Mouse (Mus musculus) embryonic stem cell, embryonic (primary cell): Measurements from ENCODE around the gene Tbx3.

ENCODE experiments used
- CTCF ChIA-PET, 4 experiments: fragments of 300-600 bp in 2 of 4; fragments of 350-600 bp in 2 of 4; sonication (Branson Sonifier 250); formaldehyde crosslinking; loops; one replicate each; lab custom pipeline; 2022; ENCODE audit warnings: inconsistent platforms in 2 of 4; lab: Charles Lee
- POLR2A ChIA-PET, 4 experiments: fragments of 300-600 bp in 2 of 4; fragments of 350-600 bp in 2 of 4; sonication (Branson Sonifier 250); formaldehyde crosslinking; loops; one replicate each; lab custom pipeline; 2022; ENCODE audit warnings: antibody characterized with exemption in 4 of 4, inconsistent platforms in 1 of 4; lab: Charles Lee

Gene Tbx3

GRCm38 (mm10) chr5:119704900-119705299 is 34.4 kb downstream of the Tbx3 start:
- CTCF ChIA-PET, result interaction anchor here (0.6 to 7.2 kb wide), 36 partner anchors 7 to 1725 kb away, joined by 3 to 50 read pairs (median 4); partner anchors contain the start of gene Tbx3 (in 1 of the 4)
- POLR2A ChIA-PET, result interaction anchor here (0.5 to 11.4 kb wide), 38 partner anchors 8 to 1298 kb away, joined by 3 to 187 read pairs (median 4); partner anchors contain the start of gene Tbx3 (in 2 of the 4)

DNA sequence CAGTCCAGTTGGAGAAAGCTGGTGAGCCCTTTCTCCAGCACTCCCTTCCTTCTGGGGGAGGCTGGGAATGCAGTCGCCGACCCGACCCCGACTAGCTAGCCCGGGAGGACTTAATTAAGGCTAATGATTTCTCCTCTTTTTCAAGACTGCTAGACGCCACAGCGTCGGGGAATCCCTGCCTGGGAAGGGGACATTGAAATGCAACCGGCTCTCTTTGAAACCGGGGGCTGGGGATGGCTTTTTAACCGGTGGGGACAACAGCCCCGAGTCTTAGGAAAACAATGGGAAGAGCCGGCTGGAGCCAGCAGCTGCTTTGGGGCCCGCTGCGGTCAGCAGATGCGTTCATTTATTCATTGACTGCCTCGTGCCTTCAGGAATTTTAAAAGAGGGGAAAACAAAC is 36.0 kb downstream of the Tbx3 start:
- ChIA-PET CTCF (interaction anchor here in 3 of 4 experiments (0.6 to 7.2 kb wide), 6 partner anchors 14 to 1170 kb away, joined by 3 to 50 read pairs (median 4); no protein-coding TSS in a partner anchor), POLR2A (interaction anchor here in 3 of 4 experiments (0.6 to 11.4 kb wide), 56 partner anchors 10 to 1259 kb away, joined by 3 to 262 read pairs (median 4); partner anchors contain the start of gene Tbx3 (in 2 of the 3))

DNA sequence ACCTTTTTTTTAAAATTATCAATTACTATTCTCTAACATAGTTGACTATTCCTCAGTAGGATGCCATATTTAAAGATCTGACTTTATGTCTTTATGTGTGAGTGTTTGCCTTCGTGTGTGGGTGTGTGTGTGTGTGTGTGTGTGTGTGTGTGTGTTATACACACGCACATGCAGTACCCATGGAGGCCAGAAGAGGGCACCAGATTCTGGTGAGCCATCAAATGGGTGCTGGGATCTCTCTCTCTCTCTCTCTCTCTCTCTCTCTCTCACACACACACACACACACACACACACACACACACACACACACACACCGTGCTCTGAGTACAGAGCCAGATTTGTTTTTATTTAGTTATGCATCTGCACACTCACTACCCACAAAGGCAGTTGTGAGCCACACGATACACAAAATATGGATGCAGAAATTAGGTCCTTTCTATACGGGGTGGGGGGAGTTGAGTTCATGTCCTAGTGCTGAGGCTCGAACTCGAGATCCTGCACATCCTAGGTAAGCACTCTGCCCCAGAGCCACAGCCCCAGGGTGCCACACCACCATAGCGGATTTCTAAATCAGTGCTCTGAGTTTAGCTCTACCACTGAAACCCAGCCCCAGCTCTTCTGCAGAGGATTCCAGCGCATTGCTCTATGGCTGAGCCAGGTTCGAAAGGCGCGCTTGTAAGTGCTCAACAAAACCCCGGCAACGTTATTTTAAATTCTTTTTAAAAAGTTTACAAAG is 38.5 kb downstream of the Tbx3 start:
- CTCF ChIA-PET, result interaction anchor here (0.7 to 1.5 kb wide), 11 partner anchors 8 to 445 kb away, joined by 3 to 7 read pairs (median 4); partner anchors contain the start of gene Tbx3 (in 1 of the 4)
- POLR2A ChIA-PET, result interaction anchor here (0.5 to 11.4 kb wide), 98 partner anchors 7 to 1273 kb away, joined by 3 to 262 read pairs (median 6); partner anchors contain the start of gene Tbx3 (in 4 of the 4)

GRCm38 (mm10) chr5:119709826-119710559 is 39.5 kb downstream of the Tbx3 start:
- CTCF ChIA-PET, result interaction anchor here in 3 of 4 experiments (0.7 to 3.7 kb wide), 16 partner anchors 7 to 928 kb away, joined by 3 to 46 read pairs (median 4); partner anchors contain the start of gene Tbx3 (in 2 of the 3)
- POLR2A ChIA-PET, result interaction anchor here (0.5 to 11.4 kb wide), 117 partner anchors 8 to 1274 kb away, joined by 3 to 262 read pairs (median 5); partner anchors contain the start of gene Tbx3 (in 4 of the 4)

DNA sequence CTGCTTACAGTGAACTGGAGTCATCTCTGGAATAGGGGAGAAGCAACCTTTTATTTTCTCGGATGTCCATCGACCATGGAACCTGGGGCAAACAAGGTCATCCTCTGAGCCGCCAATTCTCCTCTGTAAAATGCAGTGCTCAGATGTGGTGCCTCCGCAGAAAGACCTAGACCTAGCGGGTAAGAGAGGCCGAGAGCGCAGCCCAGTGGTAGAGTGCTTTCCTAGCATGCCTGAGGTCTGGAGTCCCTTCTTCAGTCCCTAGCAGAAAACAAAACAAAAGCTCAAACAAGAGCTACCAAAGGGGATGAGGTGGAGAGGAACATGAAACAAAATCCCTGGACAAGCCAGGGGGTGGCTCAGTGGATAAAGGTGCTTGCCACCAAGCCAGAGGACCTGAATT is 40.3 kb downstream of the Tbx3 start:
- POLR2A ChIA-PET, result interaction anchor here (0.6 to 11.4 kb wide), 58 partner anchors 9 to 1275 kb away, joined by 3 to 262 read pairs (median 6); partner anchors contain the start of gene Tbx3 (in 3 of the 4)

DNA sequence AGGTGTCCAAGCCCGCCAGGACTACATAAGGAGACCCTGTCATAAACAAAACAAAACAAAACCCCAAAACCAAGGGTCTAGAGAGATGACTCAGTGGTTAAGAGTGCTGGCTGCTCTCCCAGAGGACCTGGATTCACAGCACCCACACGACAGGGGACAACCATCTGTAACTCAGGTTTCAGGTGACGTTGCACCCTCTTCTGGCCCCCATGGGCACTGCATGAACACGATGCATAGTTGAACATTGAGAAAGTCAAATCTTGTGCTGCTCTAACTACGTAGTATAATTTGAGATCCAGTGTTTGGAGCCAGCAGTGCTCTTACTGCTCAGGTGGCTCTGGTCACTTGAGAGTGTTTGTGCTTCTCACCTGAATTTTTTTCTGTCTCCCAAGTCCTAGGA is 41.2 kb downstream of the Tbx3 start:
- ChIA-PET POLR2A (interaction anchor here (0.6 to 11.4 kb wide), 25 partner anchors 8 to 425 kb away, joined by 3 to 262 read pairs (median 12); partner anchors contain the start of gene Tbx3 (in 4 of the 4)), CTCF (interaction anchor here in 3 of 4 experiments (0.6 to 3.7 kb wide), 8 partner anchors 8 to 410 kb away, joined by 3 to 46 read pairs (median 5); no protein-coding TSS in a partner anchor)

More for the DNA sequence above, 40.3 kb downstream of the Tbx3 start:
- CTCF ChIA-PET, result interaction anchor here (0.5 to 3.7 kb wide), 13 partner anchors 8 to 929 kb away, joined by 3 to 46 read pairs (median 4); partner anchors contain the start of gene Tbx3 (in 1 of the 4)

GRCm38 (mm10) chr5:119712679-119713246 is 42.3 kb downstream of the Tbx3 start:
- ChIA-PET POLR2A (interaction anchor here (0.6 to 11.4 kb wide), 69 partner anchors 8 to 1459 kb away, joined by 3 to 262 read pairs (median 5); partner anchors contain the start of gene Tbx3 (in 3 of the 4)), CTCF (interaction anchor here (0.6 to 3.7 kb wide), 43 partner anchors 8 to 931 kb away, joined by 3 to 46 read pairs (median 3); partner anchors contain the start of gene Tbx3 (in 1 of the 4))

- POLR2A ChIA-PET, result interaction anchor here (0.5 to 4.5 kb wide), 38 partner anchors 8 to 944 kb away, joined by 3 to 42 read pairs (median 4); partner anchors contain the start of gene Tbx3 (in 3 of the 4)
Observed at GRCm38 (mm10) chr5:119720471-119721265, 50.2 kb downstream of the Tbx3 start.

GRCm38 (mm10) chr5:119732978-119733377 is 62.5 kb downstream of the Tbx3 start:
- POLR2A ChIA-PET, result interaction anchor here in 3 of 4 experiments (0.6 to 2.3 kb wide), 9 partner anchors 12 to 923 kb away, joined by 3 to 9 read pairs (median 4); no protein-coding TSS in a partner anchor
- CTCF ChIA-PET, result interaction anchor here in 3 of 4 experiments (1.1 to 2.0 kb wide), 4 partner anchors 8 to 370 kb away, joined by 3 to 11 read pairs (median 6); no protein-coding TSS in a partner anchor

More at GRCm38 (mm10) chr5:119720471-119721265, 50.2 kb downstream of the Tbx3 start:
- CTCF ChIA-PET, result interaction anchor here (0.5 to 2.3 kb wide), 12 partner anchors 8 to 1545 kb away, joined by 3 to 11 read pairs (median 4); no protein-coding TSS in a partner anchor
